Mouse (Mus musculus): ENCODE measurements around the gene Cadm1. TPM values are rescaled to one million over a fixed set of nuclear protein-coding genes. Genes with fewer than 3 reads are reported as not detected.

The Cadm1 gene
- polyA plus RNA-seq, 1 experiment from 2014 or later = 13.6 TPM

DNA sequence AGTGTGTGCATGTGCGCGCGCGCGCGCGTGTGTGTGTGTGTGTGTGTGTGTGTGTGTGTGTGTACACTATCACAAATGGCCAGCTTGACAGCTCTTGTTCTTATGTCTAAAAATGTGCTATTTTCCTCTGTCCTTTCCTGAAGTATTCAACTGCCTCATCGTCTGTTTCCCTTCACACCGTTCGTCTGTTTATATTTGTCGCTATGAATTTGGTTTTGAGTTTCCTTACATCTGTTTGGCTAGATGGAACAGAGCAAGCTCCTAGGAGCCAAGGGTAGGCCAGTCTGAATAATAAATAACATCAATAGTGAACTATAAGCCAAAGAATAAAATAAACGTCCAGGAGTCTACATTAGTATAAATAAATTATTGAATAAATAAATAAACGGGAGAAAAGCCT lies 235.3 kb downstream of the Cadm1 start:
- Histone ChIP-seq H3K4me2 (ENCODE audit: low read depth, low read length) (no peak overlapping the region), H3K4me1 (ENCODE audit: insufficient read depth) (no peaks in the 10 kb centered on the region), H3K36me3 (replicated peaks; ENCODE audit: insufficient read depth, low read length) (no peaks in the 10 kb centered on the region), H3K27ac (ENCODE audit: low read depth) (no peak overlapping the region), H3K4me3 (ENCODE audit: low read depth, low read length) (no peak overlapping the region), H3K9ac (replicated peaks) (no peak overlapping the region), H3K27me3 (ENCODE audit: insufficient read depth, low read length) (no peaks in the 10 kb centered on the region), H3K9me3 (ENCODE audit: low read length) (no peaks in the 10 kb centered on the region)
- 82% methylated on average over 13 of the region's 13 CpGs for WGBS (ENCODE audit: insufficient replicate concordance)
- ATAC-seq = no peak
- no peak for TF ChIP-seq EP300 (IDR thresholded peaks at IDR 0.05; ENCODE audit: low read depth)
- TF ChIP-seq CTCF (IDR thresholded peaks at IDR 0.05; ENCODE audit: low read depth) = no peak
- no peak for DNase-seq

DNA sequence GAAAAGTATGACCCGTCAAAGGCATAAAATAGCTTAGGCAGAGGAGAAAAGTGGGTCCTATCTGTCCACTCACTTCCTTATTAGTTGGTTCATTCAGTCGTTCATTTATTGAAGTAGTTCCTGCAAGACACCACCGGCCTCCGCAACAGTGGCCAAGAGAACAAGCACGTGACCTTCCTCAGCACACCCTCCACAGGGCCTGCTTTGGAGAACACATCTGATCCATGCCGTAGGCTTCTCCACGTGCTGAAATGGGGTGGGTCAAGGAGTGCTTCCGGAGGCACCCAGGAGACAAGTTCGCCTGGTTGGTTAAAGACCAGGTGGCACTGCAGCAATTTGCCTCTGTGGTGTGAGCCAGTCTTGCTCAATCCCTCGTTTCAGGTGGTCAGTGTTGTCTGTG lies 236.4 kb downstream of the Cadm1 start:
- no peak for ATAC-seq
- no peak for TF ChIP-seq CTCF (IDR thresholded peaks at IDR 0.05; ENCODE audit: low read depth)
- TF ChIP-seq EP300 (IDR thresholded peaks at IDR 0.05; ENCODE audit: low read depth) = no peak
- WGBS (ENCODE audit: insufficient replicate concordance) = 72% methylated on average over 10 of the region's 10 CpGs
- H3K4me3 ChIP-seq (ENCODE audit: low read depth, low read length) = no peak overlapping the region
- no peaks in the 10 kb centered on the region for H3K27me3 ChIP-seq (ENCODE audit: insufficient read depth, low read length)
- no peaks in the 10 kb centered on the region for H3K4me1 ChIP-seq (ENCODE audit: insufficient read depth)
- H3K36me3 ChIP-seq (replicated peaks; ENCODE audit: insufficient read depth, low read length) = no peaks in the 10 kb centered on the region
- H3K4me2 ChIP-seq (ENCODE audit: low read depth, low read length) = no peak overlapping the region
- no peak overlapping the region for H3K27ac ChIP-seq (ENCODE audit: low read depth)
- DNase-seq = no peak
- no peaks in the 10 kb centered on the region for H3K9me3 ChIP-seq (ENCODE audit: low read length)
- H3K9ac ChIP-seq (replicated peaks) = no peak overlapping the region

DNA sequence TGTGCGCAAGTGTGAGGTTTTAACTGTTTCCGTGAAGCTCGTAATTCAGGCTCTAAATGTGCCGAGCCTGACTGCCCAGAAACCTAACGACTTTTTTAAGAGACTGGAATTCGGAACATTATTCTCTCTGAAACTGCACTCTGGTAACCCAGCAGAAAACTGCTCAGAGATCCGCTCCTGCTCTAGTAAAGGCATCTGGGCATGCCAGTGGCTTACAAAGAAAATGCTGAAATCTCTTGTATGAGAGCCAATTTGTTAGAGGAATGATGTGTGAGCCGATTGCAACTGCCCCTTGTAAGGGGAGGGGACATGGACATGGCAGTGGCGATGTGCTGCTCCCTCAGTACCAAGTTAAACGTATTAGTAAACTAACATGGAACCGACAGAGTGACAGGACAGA lies 240.9 kb downstream of the Cadm1 start:
- DNase-seq (no peak), ATAC-seq (no peak)
- H3K9me3 ChIP-seq (ENCODE audit: low read length) = no peaks in the 10 kb centered on the region
- no peaks in the 10 kb centered on the region for H3K36me3 ChIP-seq (replicated peaks; ENCODE audit: insufficient read depth, low read length)
- no peak overlapping the region for H3K4me2 ChIP-seq (ENCODE audit: low read depth, low read length)
- H3K4me1 ChIP-seq (ENCODE audit: insufficient read depth) = peaks cover 3% of the 10 kb centered on the region; the same call in 1 of the 2 replicates
- no peak overlapping the region for H3K27ac ChIP-seq (ENCODE audit: low read depth)
- H3K27me3 ChIP-seq (ENCODE audit: insufficient read depth, low read length) = no peaks in the 10 kb centered on the region
- H3K9ac ChIP-seq (replicated peaks) = no peak overlapping the region
- WGBS (ENCODE audit: insufficient replicate concordance) = 60% methylated on average over 11 of the region's 11 CpGs
- H3K4me3 ChIP-seq (ENCODE audit: low read depth, low read length) = no peak overlapping the region
- TF ChIP-seq EP300 (IDR thresholded peaks at IDR 0.05; ENCODE audit: low read depth) = no peak

DNA sequence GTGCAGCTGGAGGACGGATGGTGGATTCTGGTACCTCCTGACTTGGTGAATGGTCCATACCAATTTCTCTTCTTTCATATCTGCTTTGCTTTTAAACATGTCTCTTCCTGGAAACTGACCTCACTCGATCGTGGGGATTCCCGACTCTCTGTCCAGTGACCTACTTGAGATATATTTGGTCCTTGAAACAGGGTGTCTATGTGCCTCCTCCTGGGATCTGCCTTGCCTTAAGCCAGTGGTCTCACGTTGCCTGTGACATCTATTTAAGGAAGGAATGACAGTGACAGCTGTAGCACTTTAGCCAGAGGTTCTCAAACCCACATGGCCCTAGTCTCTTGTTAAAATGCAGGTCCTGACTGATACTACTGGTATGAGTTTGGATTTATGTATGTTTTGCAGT lies 242.0 kb downstream of the Cadm1 start:
- Histone ChIP-seq H3K4me2 (ENCODE audit: low read depth, low read length) (no peak overlapping the region), H3K4me3 (ENCODE audit: low read depth, low read length) (no peak overlapping the region), H3K4me1 (ENCODE audit: insufficient read depth) (peaks cover 3% of the 10 kb centered on the region; the same call in 1 of the 2 replicates), H3K9me3 (ENCODE audit: low read length) (no peaks in the 10 kb centered on the region), H3K27me3 (ENCODE audit: insufficient read depth, low read length) (no peaks in the 10 kb centered on the region), H3K9ac (replicated peaks) (no peak overlapping the region), H3K36me3 (replicated peaks; ENCODE audit: insufficient read depth, low read length) (no peaks in the 10 kb centered on the region), H3K27ac (ENCODE audit: low read depth) (no peak overlapping the region)
- TF ChIP-seq EP300 (IDR thresholded peaks at IDR 0.05; ENCODE audit: low read depth) = no peak
- no peak for TF ChIP-seq CTCF (IDR thresholded peaks at IDR 0.05; ENCODE audit: low read depth)
- ATAC-seq = no peak
- no peak for DNase-seq
- WGBS (ENCODE audit: insufficient replicate concordance) = 64% methylated on average over 5 of the region's 5 CpGs

DNA sequence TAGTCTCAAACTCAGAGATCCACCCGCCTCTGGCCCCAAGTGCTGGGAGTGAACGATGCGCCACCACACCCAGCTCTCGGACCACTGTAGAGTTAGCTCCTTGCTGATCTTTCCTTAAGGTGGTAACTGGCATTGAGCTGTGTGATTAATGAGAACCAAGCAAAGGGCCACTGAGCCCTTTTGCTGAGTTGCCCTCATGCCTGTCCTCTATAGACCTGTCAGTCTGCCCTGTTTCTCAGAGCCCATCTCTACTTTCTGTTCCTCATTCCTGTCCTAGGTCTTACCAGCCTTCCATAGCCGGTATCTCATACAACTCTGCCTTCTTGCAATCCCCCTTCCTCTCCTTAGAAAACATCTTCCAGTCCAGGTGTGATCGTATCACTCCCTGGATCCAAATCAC lies 242.8 kb downstream of the Cadm1 start:
- Histone ChIP-seq H3K4me1 (ENCODE audit: insufficient read depth) (peaks cover 3% of the 10 kb centered on the region; the same call in 1 of the 2 replicates), H3K9me3 (ENCODE audit: low read length) (no peaks in the 10 kb centered on the region), H3K4me3 (ENCODE audit: low read depth, low read length) (no peak overlapping the region), H3K27me3 (ENCODE audit: insufficient read depth, low read length) (no peaks in the 10 kb centered on the region), H3K4me2 (ENCODE audit: low read depth, low read length) (no peak overlapping the region), H3K27ac (ENCODE audit: low read depth) (no peak overlapping the region), H3K9ac (replicated peaks) (no peak overlapping the region), H3K36me3 (replicated peaks; ENCODE audit: insufficient read depth, low read length) (no peaks in the 10 kb centered on the region)
- no peak for ATAC-seq
- WGBS (ENCODE audit: insufficient replicate concordance) = 71% methylated on average over 6 of the region's 6 CpGs
- no peak for TF ChIP-seq CTCF (IDR thresholded peaks at IDR 0.05; ENCODE audit: low read depth)
- no peak for TF ChIP-seq EP300 (IDR thresholded peaks at IDR 0.05; ENCODE audit: low read depth)
- DNase-seq = no peak

DNA sequence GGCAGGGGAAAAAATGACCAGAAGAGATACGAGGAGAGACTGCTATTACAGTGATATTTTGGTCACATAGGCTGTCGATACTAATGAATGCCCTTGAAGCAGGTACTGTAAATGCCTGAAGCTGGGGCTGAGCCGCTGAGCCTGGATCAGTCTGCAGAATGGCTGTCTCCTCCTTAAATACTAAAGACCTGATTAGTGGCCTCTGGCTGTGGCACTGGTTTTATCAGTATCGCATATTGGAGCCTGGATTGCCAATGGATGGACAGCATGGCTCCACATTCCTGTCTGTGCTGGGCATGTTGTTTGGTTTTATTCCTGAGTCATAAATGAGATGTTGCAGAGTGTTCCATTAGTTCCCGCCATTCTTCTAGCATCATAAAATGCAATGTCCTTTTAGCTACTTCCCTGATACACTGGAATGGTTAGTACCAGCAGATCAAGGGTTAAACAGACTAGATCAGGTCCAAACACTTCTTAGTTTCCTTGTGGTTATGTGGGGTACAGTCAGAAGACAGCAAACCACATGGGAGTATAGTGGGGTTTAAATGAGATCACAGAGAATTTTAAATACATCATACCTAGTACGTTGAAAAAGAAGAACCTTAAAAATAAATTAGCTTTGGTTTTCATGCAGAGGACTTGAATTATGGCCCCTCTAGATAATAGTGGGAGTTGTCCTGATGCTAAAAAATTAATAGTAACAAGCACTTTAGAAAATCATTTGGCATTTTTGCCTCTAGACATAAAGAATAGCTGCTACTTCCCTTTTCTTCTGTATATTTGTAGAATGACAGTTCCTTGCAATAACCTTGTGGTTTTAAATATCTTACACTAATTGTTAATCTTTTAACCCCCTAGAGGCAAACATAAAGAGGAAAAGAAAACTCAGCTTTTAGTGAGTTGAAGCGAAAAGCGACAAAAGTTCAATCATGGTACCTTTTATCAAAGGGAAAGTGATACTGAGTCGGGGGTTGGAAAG lies 247.3 kb downstream of the Cadm1 start:
- Histone ChIP-seq H3K36me3 (replicated peaks; ENCODE audit: insufficient read depth, low read length) (no peaks in the 10 kb centered on the region), H3K9ac (replicated peaks) (no peak overlapping the region), H3K9me3 (ENCODE audit: low read length) (no peaks in the 10 kb centered on the region), H3K27me3 (ENCODE audit: insufficient read depth, low read length) (no peaks in the 10 kb centered on the region), H3K27ac (ENCODE audit: low read depth) (no peak overlapping the region), H3K4me3 (ENCODE audit: low read depth, low read length) (no peak overlapping the region), H3K4me2 (ENCODE audit: low read depth, low read length) (no peak overlapping the region), H3K4me1 (ENCODE audit: insufficient read depth) (peaks cover 3% of the 10 kb centered on the region; the same call in 1 of the 2 replicates)
- ATAC-seq (no peak), DNase-seq (no peak)
- TF ChIP-seq EP300 (IDR thresholded peaks at IDR 0.05; ENCODE audit: low read depth) (no peak), CTCF (IDR thresholded peaks at IDR 0.05; ENCODE audit: low read depth) (no peak)
- 52% methylated on average over 9 of the region's 9 CpGs for WGBS (ENCODE audit: insufficient replicate concordance)

Data from liver, postnatal 0 days (tissue).